Mouse (Mus musculus): ENCODE results near the gene U90926.

GRCm38 (mm10) chr5:92183071-92183830, 32.0 kb downstream of the U90926 start:
- no peak for TF ChIP-seq CTCF (IDR thresholded peaks at IDR 0.05; ENCODE audit: borderline replicate concordance, extremely low read depth, insufficient read depth, insufficient read length)
- TF ChIP-seq POLR2A (IDR thresholded peaks at IDR 0.05; ENCODE audit: borderline replicate concordance, extremely low read depth, insufficient read depth, insufficient read length, poor library complexity, severe bottlenecking), result no peak

Measured in brain, embryonic 14.5 days (tissue).